Mouse (Mus musculus): ENCODE data around the gene Pink1.

DNA sequence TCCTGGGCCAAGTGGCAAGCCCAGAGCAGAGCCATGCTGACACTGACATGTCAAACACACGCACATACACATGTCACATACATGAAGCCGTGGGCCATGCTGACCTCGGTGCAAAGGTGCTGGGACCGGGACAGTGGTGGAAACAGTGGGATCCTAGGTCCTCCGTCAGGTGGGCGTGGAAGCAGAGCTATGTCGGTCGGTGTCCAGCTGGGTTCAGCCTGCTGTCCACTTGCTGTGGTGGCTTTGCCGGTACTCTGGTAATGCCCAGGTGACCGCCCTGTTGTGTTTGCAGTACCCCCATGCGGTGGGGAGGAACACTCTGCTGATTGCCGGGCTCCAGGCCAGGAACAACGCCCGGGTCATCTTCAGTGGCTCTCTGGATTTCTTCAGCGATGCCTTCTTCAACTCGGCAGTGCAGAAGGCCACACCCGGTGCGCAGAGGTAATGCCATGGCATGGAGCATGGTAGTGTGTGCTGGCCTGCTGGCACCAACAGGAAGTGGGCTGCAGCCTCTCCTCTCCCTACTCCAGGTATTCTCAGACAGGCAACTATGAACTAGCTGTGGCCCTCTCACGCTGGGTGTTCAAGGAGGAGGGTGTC, 15.7 kb downstream of the Pink1 start:
- no peak for TF ChIP-seq CTCF (IDR thresholded peaks at IDR 0.05; ENCODE audit: insufficient read depth, low read depth, low read length)
- no peak for TF ChIP-seq POLR2A (IDR thresholded peaks at IDR 0.05; ENCODE audit: insufficient read depth, low read depth, low read length)

All from olfactory bulb, adult 2 months (tissue).